Mouse (Mus musculus) liver, embryonic 12.5 days (tissue): Measurements from ENCODE around the gene Epha10. TPM values are rescaled to one million over a fixed set of nuclear protein-coding genes. Genes with fewer than 3 reads are reported as not detected.

Experiments
- ATAC-seq: fragments of 200-750 bp; cut with Nextera tagmentation; 2 replicates; pipeline ENCODE4 v1.8.0; 2017; ENCODE audit warnings: moderate number of reproducible peaks, mild to moderate bottlenecking, moderate library complexity
- H3K27ac ChIP-seq: fragments of 300-500 bp; sonication (generic); 2 replicates; pipeline ENCODE4 v1.5.1; 2016; ENCODE audit warnings: mild to moderate bottlenecking
- H3K27me3 ChIP-seq: fragments of 300-500 bp; sonication (generic); replicated peaks from 2 replicates; pipeline ENCODE4 v1.6.1; 2016; ENCODE audit warnings: mild to moderate bottlenecking, moderate library complexity
- H3K36me3 ChIP-seq: fragments of 300-500 bp; sonication (generic); 2 replicates; pipeline ENCODE4 v1.6.1; 2016; ENCODE audit warnings: mild to moderate bottlenecking, moderate library complexity
- H3K4me1 ChIP-seq: fragments of 300-500 bp; sonication (generic); 2 replicates; pipeline ENCODE4 v1.6.1; 2016
- H3K4me2 ChIP-seq: fragments of 300-500 bp; sonication (generic); 2 replicates; pipeline ENCODE4 v1.6.1; 2016; ENCODE audit warnings: mild to moderate bottlenecking, moderate library complexity
- H3K4me3 ChIP-seq: fragments of 300-500 bp; sonication (generic); 2 replicates; pipeline ENCODE4 v1.5.1; 2016; ENCODE audit warnings: mild to moderate bottlenecking, moderate library complexity
- H3K9ac ChIP-seq: fragments of 300-500 bp; sonication (generic); 2 replicates; pipeline ENCODE4 v1.6.1; 2016; ENCODE audit warnings: mild to moderate bottlenecking, moderate library complexity
- H3K9me3 ChIP-seq: fragments of 300-500 bp; sonication (generic); replicated peaks from 2 replicates; pipeline ENCODE4 v1.6.1; 2016; ENCODE audit warnings: mild to moderate bottlenecking, moderate library complexity
- whole genome bisulfite sequencing: fragments of 180-500 bp; shearing (Covaris S2); methylation state at CpG from one replicate; pipeline ENCODE4 v1.1.7; 2016; ENCODE audit not compliant: insufficient replicate concordance; 5-methylcytosine and 5-hydroxymethylcytosine counted together
- polyA plus RNA-seq: library from polyadenylated mRNA; unstranded; fragments of >200 nt; fragmentation: Nextera tagmentation; extraction: Ambion mirVana; gene quantifications from 2 replicates; pipeline ENCODE4 v1.2.1, GENCODE M21; 2016

Epha10 gene
- polyA plus RNA-seq, 1 experiment from 2014 or later, result 0.04 TPM

GRCm38 (mm10) chr4:124951036-124951433 lies 70.3 kb downstream of the Epha10 start:
- H3K27ac ChIP-seq, result no peak overlapping the region
- 30% methylated on average over 10 of the region's 10 CpGs for WGBS
- no peak overlapping the region for H3K9ac ChIP-seq
- H3K4me2 ChIP-seq, result no peak overlapping the region
- H3K4me1 ChIP-seq, result no peaks in the 10 kb centered on the region
- H3K4me3 ChIP-seq, result no peak overlapping the region
- no peaks in the 10 kb centered on the region for H3K36me3 ChIP-seq
- no peak for ATAC-seq
- H3K9me3 ChIP-seq, result no peaks in the 10 kb centered on the region
- 0 out of 2 replicates have a peak, but pooled peaks cover 11% of the 10 kb centered on the region for H3K27me3 ChIP-seq

GRCm38 (mm10) chr4:124953546-124953945 lies 72.8 kb downstream of the Epha10 start:
- Histone ChIP-seq H3K4me1 (no peaks in the 10 kb centered on the region), H3K4me2 (no peak overlapping the region), H3K27me3 (0 out of 2 replicates have a peak, but pooled peaks cover 11% of the 10 kb centered on the region), H3K9me3 (no peaks in the 10 kb centered on the region), H3K36me3 (no peaks in the 10 kb centered on the region), H3K27ac (no peak overlapping the region), H3K4me3 (no peak overlapping the region), H3K9ac (no peak overlapping the region)
- WGBS, result 39% methylated on average over 4 of the region's 4 CpGs
- ATAC-seq, result no peak

- 58% methylated on average over 2 of the region's 2 CpGs for WGBS
- Histone ChIP-seq H3K9ac (no peak overlapping the region), H3K36me3 (no peaks in the 10 kb centered on the region), H3K4me1 (no peaks in the 10 kb centered on the region), H3K9me3 (no peaks in the 10 kb centered on the region), H3K27me3 (peaks cover 24% of the 10 kb centered on the region), H3K4me2 (no peak overlapping the region), H3K27ac (no peak overlapping the region), H3K4me3 (no peak overlapping the region)
- no peak for ATAC-seq
These were observed 76.6 kb downstream of the Epha10 start for GRCm38 (mm10) chr4:124957284-124957683.

DNA sequence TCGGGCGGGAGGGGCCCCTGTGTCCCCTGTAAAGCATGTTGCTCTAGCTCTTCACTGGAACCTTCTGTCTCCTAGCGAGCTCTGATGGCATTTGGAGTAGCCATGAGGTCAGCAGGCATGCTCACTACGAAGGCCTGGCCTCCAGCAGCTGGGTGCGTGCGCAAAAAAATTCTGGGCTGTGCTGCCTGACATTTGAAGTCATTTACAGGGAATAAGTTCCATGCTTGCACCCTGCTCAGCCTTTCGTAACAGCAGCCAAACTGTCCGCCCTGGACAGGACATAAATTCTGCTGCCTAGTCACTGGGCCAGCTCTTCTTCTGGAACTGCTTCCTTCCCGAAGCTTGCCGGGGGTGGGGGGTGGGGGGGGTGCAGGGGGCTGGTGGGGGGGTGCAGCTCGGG lies 78.4 kb downstream of the Epha10 start:
- Histone ChIP-seq H3K4me3 (no peak overlapping the region), H3K27me3 (peaks cover 18% of the 10 kb centered on the region), H3K4me2 (no peak overlapping the region), H3K27ac (no peak overlapping the region), H3K4me1 (no peaks in the 10 kb centered on the region), H3K9ac (no peak overlapping the region), H3K9me3 (no peaks in the 10 kb centered on the region), H3K36me3 (no peaks in the 10 kb centered on the region)
- 57% methylated on average over 11 of the region's 11 CpGs for WGBS
- ATAC-seq, result no peak

DNA sequence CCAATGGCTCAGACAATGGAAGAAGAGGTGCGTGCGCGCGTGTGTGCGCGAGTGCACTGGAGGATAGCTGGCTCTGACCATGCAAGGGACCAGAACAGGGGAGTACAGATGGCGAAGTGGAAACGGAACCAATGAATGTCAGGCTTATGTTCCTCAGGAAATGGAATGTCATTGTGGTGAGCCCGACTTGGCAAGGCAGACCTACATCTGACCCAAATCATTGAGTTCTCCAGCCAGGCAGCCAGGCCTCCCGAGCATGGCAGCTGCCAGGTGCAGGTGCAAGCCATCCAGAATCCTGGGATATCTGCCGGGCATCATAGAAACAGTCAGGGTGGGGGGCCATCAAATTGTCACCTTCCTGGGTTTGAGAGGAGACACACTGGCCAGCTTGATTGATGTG lies 80.2 kb downstream of the Epha10 start:
- WGBS, result 66% methylated on average over 11 of the region's 11 CpGs

DNA sequence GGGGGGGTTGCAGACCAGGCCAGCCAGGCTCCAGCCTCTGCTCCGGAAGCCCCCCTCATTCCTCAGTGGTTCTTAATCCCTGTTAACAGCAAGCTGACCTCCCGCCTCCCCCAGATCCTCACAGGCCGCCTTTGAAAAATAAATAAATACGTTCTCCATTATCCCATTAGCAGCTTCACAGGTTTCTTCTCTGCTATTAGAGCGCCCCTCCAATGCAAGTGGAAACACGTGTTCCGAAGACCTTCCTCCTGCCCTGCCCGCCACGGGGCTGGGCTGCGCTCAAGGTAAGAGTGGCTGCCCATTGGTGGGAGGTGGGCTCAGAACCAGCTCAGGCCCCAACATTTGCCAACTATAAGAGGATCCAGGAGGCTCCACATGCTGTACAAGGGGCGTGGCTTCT lies 81.9 kb downstream of the Epha10 start:
- H3K36me3 ChIP-seq, result no peaks in the 10 kb centered on the region
- H3K4me3 ChIP-seq, result no peak overlapping the region
- ATAC-seq, result no peak
- no peaks in the 10 kb centered on the region for H3K9me3 ChIP-seq
- 43% methylated on average over 11 of the region's 11 CpGs for WGBS
- no peak overlapping the region for H3K9ac ChIP-seq
- no peaks in the 10 kb centered on the region for H3K4me1 ChIP-seq
- H3K4me2 ChIP-seq, result no peak overlapping the region
- no peak overlapping the region for H3K27ac ChIP-seq
- H3K27me3 ChIP-seq, result peaks cover 35% of the 10 kb centered on the region

More for the DNA sequence above, 80.2 kb downstream of the Epha10 start:
- H3K27ac ChIP-seq, result no peak overlapping the region
- no peaks in the 10 kb centered on the region for H3K4me1 ChIP-seq
- no peak overlapping the region for H3K4me2 ChIP-seq
- no peaks in the 10 kb centered on the region for H3K36me3 ChIP-seq
- H3K9me3 ChIP-seq, result no peaks in the 10 kb centered on the region
- no peak for ATAC-seq
- no peak overlapping the region for H3K4me3 ChIP-seq
- no peak overlapping the region for H3K9ac ChIP-seq
- H3K27me3 ChIP-seq, result peaks cover 35% of the 10 kb centered on the region

GRCm38 (mm10) chr4:124964912-124965599 lies 84.4 kb downstream of the Epha10 start:
- Histone ChIP-seq H3K4me1 (no peaks in the 10 kb centered on the region), H3K36me3 (no peaks in the 10 kb centered on the region), H3K4me3 (no peak overlapping the region), H3K27me3 (peaks cover 45% of the 10 kb centered on the region), H3K9me3 (no peaks in the 10 kb centered on the region), H3K4me2 (no peak overlapping the region), H3K9ac (no peak overlapping the region), H3K27ac (no peak overlapping the region)
- ATAC-seq, result no peak
- WGBS, result 28% methylated on average over 8 of the region's 8 CpGs

Other genes starting within 250 kb of the Epha10 start
- 0.02 and 0.22 TPM in 2 replicates for gene Pou3f1, start 224.1 kb upstream of the Epha10 start, polyA plus RNA-seq
- 51.4 and 51.5 TPM in 2 replicates for gene Utp11, start 187.3 kb upstream of the Epha10 start, polyA plus RNA-seq
- gene Fhl3, start 180.2 kb upstream of the Epha10 start, polyA plus RNA-seq, result 3.5 and 3.7 TPM in 2 replicates
- gene Sf3a3, start 166.1 kb upstream of the Epha10 start, polyA plus RNA-seq, result 116 and 121 TPM in 2 replicates
- gene Inpp5b, start 139.0 kb upstream of the Epha10 start, polyA plus RNA-seq, result 49.7 and 50.3 TPM in 2 replicates
- gene Mtf1, start 78.8 kb upstream of the Epha10 start, polyA plus RNA-seq, result 16.3 and 16.6 TPM in 2 replicates
- gene Yrdc, start 30.2 kb upstream of the Epha10 start, polyA plus RNA-seq, result 39.6 and 43.1 TPM in 2 replicates
- gene 1110065P20Rik, start 29.7 kb upstream of the Epha10 start, polyA plus RNA-seq, result 22.9 and 25.0 TPM in 2 replicates
- 0.06 and 0.08 TPM in 2 replicates for gene Maneal, start 18.7 kb upstream of the Epha10 start, polyA plus RNA-seq
- 7.5 and 8.3 TPM in 2 replicates for gene 9930104L06Rik, start 56.1 kb downstream of the Epha10 start, polyA plus RNA-seq
- 173 and 177 TPM in 2 replicates for gene Cdca8, start 58.4 kb downstream of the Epha10 start, polyA plus RNA-seq
- gene Rspo1, start 105.5 kb downstream of the Epha10 start, polyA plus RNA-seq, result 1.2 and 1.4 TPM in 2 replicates
- gene Gnl2, start 135.7 kb downstream of the Epha10 start, polyA plus RNA-seq, result 69.9 and 72.5 TPM in 2 replicates
- gene Dnali1, start 184.8 kb downstream of the Epha10 start, polyA plus RNA-seq, result 0.10 TPM in 1 of 2 replicates, not detected in the other
- gene Snip1, start 185.8 kb downstream of the Epha10 start, polyA plus RNA-seq, result 21.6 and 24.8 TPM in 2 replicates
- gene Meaf6, start 204.2 kb downstream of the Epha10 start, polyA plus RNA-seq, result 31.6 and 33.0 TPM in 2 replicates
- gene Zc3h12a, start 246.9 kb downstream of the Epha10 start, polyA plus RNA-seq, result 0.56 and 0.62 TPM in 2 replicates